Mouse (Mus musculus): ENCODE measurements around the gene Rapgef4.

- TF ChIP-seq CTCF (IDR thresholded peaks at IDR 0.05; ENCODE audit: extremely low read depth, insufficient read depth, low read length) (no peak), POLR2A (IDR thresholded peaks at IDR 0.05; ENCODE audit: extremely low read depth, insufficient read depth, low read length) (no peak)
These were observed 69.4 kb downstream of the Rapgef4 start for GRCm38 (mm10) chr2:72050451-72050850.
